Comparison of ENCODE assay signal across 8 mouse cellular contexts in the genomic region with DNA sequence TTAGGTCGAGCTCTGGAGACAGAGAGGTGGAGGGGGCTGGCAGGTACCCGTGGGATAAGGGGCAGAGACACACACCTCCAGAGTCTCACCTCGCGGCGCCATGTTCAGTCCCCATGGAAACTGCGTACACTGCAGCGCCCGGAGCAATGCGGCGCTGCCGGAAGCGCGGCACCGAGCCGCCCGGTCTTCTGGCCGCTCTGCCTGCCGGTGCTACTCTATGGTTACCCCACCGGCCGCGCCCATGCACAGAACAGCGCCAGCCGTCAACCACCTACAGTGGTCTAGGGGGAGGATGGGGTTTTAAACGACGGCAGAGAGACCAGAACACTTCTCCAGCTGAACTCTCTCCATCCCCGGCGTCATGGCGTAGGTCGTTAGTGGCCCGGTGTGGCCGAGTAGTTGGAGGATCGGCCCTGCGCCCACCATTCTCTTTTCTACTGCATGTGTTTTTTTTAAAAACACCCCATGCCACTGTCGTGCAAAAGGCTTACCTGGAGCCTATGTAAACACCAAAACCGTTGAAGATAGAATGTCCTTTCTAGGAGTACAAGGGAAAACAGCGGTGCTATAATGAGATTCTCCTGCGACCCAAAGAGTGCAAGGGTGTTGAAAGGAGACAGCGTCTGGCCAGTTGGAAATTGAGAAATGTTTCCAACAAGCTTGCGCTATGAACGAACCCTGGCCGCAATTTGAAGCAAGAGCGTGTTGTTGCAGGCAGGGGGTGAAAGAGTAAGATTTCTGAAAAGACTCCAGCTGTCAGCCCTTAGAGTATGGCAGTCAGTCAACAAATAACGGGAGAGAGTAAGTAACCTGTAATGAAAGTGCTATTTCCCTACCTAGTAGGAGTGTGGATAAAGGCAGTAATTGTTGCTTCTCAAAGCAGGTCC. TPM values are rescaled to one million over a fixed set of nuclear protein-coding genes. Genes with fewer than 3 reads are reported as not detected.
DNase-seq lines count a peak whose midpoint lies in the region; ATAC-seq and TF ChIP-seq lines count a peak whose summit lies in the region.

A gene (minus strand): TSS at position 615 of the 887 bp plus-strand sequence.

- peak within 1 kb of the TSS; percentile 90 for H3K4me3 ChIP-seq in brown adipose tissue, adult 24 weeks (ENCODE audit: insufficient read depth, low read depth, low read length)
- peak within 1 kb of the TSS; percentile 69 to 76 for H3K4me3 ChIP-seq in heart, embryonic 14.5 days (ENCODE audit: control insufficient read depth in 1 of 2, insufficient read depth in 1 of 2, low read depth in 1 of 2, low read length in 2 of 2)
- H3K4me3 ChIP-seq in liver, embryonic 14.5 days (ENCODE audit: insufficient read depth in 1 of 2, low read depth in 2 of 2, low read length in 2 of 2) = peak within 1 kb of the TSS; percentile 72 to 80
- H3K4me3 ChIP-seq in neural tube, embryonic 11.5 days (ENCODE audit: low read depth, low read length) = peak within 1 kb of the TSS; percentile 59
- H3K4me3 ChIP-seq in stomach, postnatal 0 days (ENCODE audit: low read depth, low read length) = peak within 1 kb of the TSS; percentile 55

- DNase-seq in CD4-positive, CD25-positive, alpha-beta regulatory T cell, adult 2 months (ENCODE audit: low read depth, low spot score) = peak; percentile 90
- DNase-seq in fat pad, adult 2 months (ENCODE audit: extremely low read depth, low read depth, low spot score) = peak; percentile 33
- peak; percentile 86 to 94 for DNase-seq in kidney, postnatal 25 days
- DNase-seq in liver, embryonic 14.5 days (ENCODE audit: low read depth in 3 of 3, low spot score in 3 of 3) = peak; percentile 65 to 75 (median 66)
- DNase-seq in neural tube, embryonic 11.5 days (ENCODE audit: low spot score) = peak; percentile 86
- DNase-seq in stomach, postnatal 0 days (ENCODE audit: low spot score) = peak; percentile 90

- TF ChIP-seq CTCF in liver, embryonic 14.5 days (IDR thresholded peaks at IDR 0.05; ENCODE audit: low read depth) = peak; percentile 21; the same call in 1 of the 2 replicates
- peak; percentile 35 for TF ChIP-seq CTCF in stomach, postnatal 0 days (IDR thresholded peaks at IDR 0.05; ENCODE audit: low read depth)

- ATAC-seq in heart, embryonic 14.5 days (ENCODE audit: insufficient number of reproducible peaks, insufficient read depth, low FRiP score, low read depth) = peak; percentile 95
- peak; percentile 98 for ATAC-seq in liver, embryonic 14.5 days (ENCODE audit: insufficient read depth)
- ATAC-seq in neural tube, embryonic 11.5 days (ENCODE audit: insufficient read depth, low FRiP score, low TSS enrichment) = peak; percentile 98
- ATAC-seq in stomach, postnatal 0 days (ENCODE audit: low FRiP score, low TSS enrichment) = peak; percentile 99

- H3K4me2 ChIP-seq in heart, embryonic 14.5 days (ENCODE audit: low read length) = peak within 1 kb of the TSS; percentile 82
- peak within 1 kb of the TSS; percentile 93 for H3K4me2 ChIP-seq in liver, embryonic 14.5 days (ENCODE audit: low read depth)
- H3K4me2 ChIP-seq in neural tube, embryonic 11.5 days (ENCODE audit: low read depth) = peak within 1 kb of the TSS; percentile 63
- H3K4me2 ChIP-seq in stomach, postnatal 0 days (replicated peaks; ENCODE audit: low read depth) = peak within 1 kb of the TSS; percentile 56

- H3K9me3 ChIP-seq in heart, embryonic 14.5 days (ENCODE audit: control insufficient read depth, low read length) = no peaks in the 10 kb centered on the region
- H3K9me3 ChIP-seq in liver, embryonic 14.5 days (ENCODE audit: control insufficient read depth, low read length) = no peaks in the 10 kb centered on the region
- no peaks in the 10 kb centered on the region for H3K9me3 ChIP-seq in neural tube, embryonic 11.5 days (ENCODE audit: control insufficient read depth, low read length)
- H3K9me3 ChIP-seq in stomach, postnatal 0 days (ENCODE audit: control insufficient read depth, low read length) = no peaks in the 10 kb centered on the region

- H3K4me1 ChIP-seq in brown adipose tissue, adult 24 weeks (ENCODE audit: control insufficient read depth, insufficient read depth, insufficient read length, low read length) = peaks cover 4% of the 10 kb centered on the region; the same call in 1 of the 2 replicates
- H3K4me1 ChIP-seq in heart, embryonic 14.5 days (ENCODE audit: control insufficient read depth in 2 of 2, insufficient read depth in 2 of 2, low read length in 2 of 2) = peaks cover 3 to 13% of the 10 kb centered on the region in 2 experiments
- H3K4me1 ChIP-seq in liver, embryonic 14.5 days (replicated peaks; ENCODE audit: control insufficient read depth in 2 of 2, insufficient read depth in 2 of 2, low read length in 1 of 2) = peaks cover 9 to 12% of the 10 kb centered on the region in 2 experiments
- peaks cover 5% of the 10 kb centered on the region; the same call in 1 of the 2 replicates for H3K4me1 ChIP-seq in neural tube, embryonic 11.5 days (ENCODE audit: control insufficient read depth, insufficient read depth, low read length)
- no peaks in the 10 kb centered on the region for H3K4me1 ChIP-seq in stomach, postnatal 0 days (replicated peaks; ENCODE audit: control insufficient read depth, insufficient read depth)

- 1% methylated on average over 43 of the region's 43 CpGs for WGBS in heart, embryonic 14.5 days
- 3% methylated on average over 43 of the region's 43 CpGs for WGBS in liver, embryonic 14.5 days (ENCODE audit: insufficient replicate concordance)
- WGBS in neural tube, embryonic 11.5 days = 2% methylated on average over 41 of the region's 43 CpGs
- WGBS in stomach, postnatal 0 days = under 1% methylated on average over 43 of the region's 43 CpGs

- H3K27me3 ChIP-seq in heart, embryonic 14.5 days (ENCODE audit: control insufficient read depth, insufficient read depth, low read length) = no peaks in the 10 kb centered on the region
- H3K27me3 ChIP-seq in liver, embryonic 14.5 days (ENCODE audit: control insufficient read depth, insufficient read depth, low read length) = no peaks in the 10 kb centered on the region
- H3K27me3 ChIP-seq in neural tube, embryonic 11.5 days (ENCODE audit: control insufficient read depth, insufficient read depth, low read length) = no peaks in the 10 kb centered on the region
- H3K27me3 ChIP-seq in stomach, postnatal 0 days (ENCODE audit: control insufficient read depth, insufficient read depth, low read length) = no peaks in the 10 kb centered on the region

- no peak for TF ChIP-seq EP300 in liver, embryonic 14.5 days (IDR thresholded peaks at IDR 0.05; ENCODE audit: low read depth)
- no peak for TF ChIP-seq EP300 in stomach, postnatal 0 days (optimal IDR thresholded peaks at IDR 0.05)

- H3K36me3 ChIP-seq in heart, embryonic 14.5 days (ENCODE audit: control insufficient read depth, insufficient read depth, low read length) = peaks cover 32% of the 10 kb centered on the region
- H3K36me3 ChIP-seq in liver, embryonic 14.5 days (replicated peaks; ENCODE audit: control insufficient read depth, insufficient read depth, low read depth) = no peaks in the 10 kb centered on the region
- H3K36me3 ChIP-seq in neural tube, embryonic 11.5 days (ENCODE audit: control insufficient read depth, insufficient read depth, low read length) = peaks cover 3% of the 10 kb centered on the region; the same call in 1 of the 2 replicates
- H3K36me3 ChIP-seq in stomach, postnatal 0 days (ENCODE audit: control insufficient read depth, insufficient read depth, low read length) = peaks cover under 1% of the 10 kb centered on the region; the same call in 1 of the 2 replicates

- peak within 1 kb of the TSS; percentile 80 for H3K27ac ChIP-seq in brown adipose tissue, adult 24 weeks (replicated peaks; ENCODE audit: low read depth, low read length)
- peak within 1 kb of the TSS; percentile 51 to 83 for H3K27ac ChIP-seq in heart, embryonic 14.5 days (replicated peaks in 1 of 2; ENCODE audit: control insufficient read depth in 1 of 2, insufficient read depth in 1 of 2, low read depth in 2 of 2, low read length in 2 of 2)
- H3K27ac ChIP-seq in liver, embryonic 14.5 days = peak within 1 kb of the TSS; percentile 61
- peak within 1 kb of the TSS; percentile 78 for H3K27ac ChIP-seq in neural tube, embryonic 11.5 days (ENCODE audit: low read depth, low read length)
- peak within 1 kb of the TSS; percentile 46; the same call in 1 of the 2 replicates for H3K27ac ChIP-seq in stomach, postnatal 0 days (replicated peaks)

- peak within 1 kb of the TSS; percentile 76 for H3K9ac ChIP-seq in heart, embryonic 14.5 days (ENCODE audit: low read length)
- peak within 1 kb of the TSS; percentile 74 for H3K9ac ChIP-seq in liver, embryonic 14.5 days (replicated peaks)
- H3K9ac ChIP-seq in neural tube, embryonic 11.5 days (ENCODE audit: low read length) = peak within 1 kb of the TSS; percentile 58
- H3K9ac ChIP-seq in stomach, postnatal 0 days (ENCODE audit: low read length) = peak within 1 kb of the TSS; percentile 59

RNA-seq across cellular contexts. Expression of the gene that starts here (rescaled TPM):
- 11.0 and 15.9 TPM in 2 replicates for polyA plus RNA-seq in brown adipose tissue, adult 24 weeks (2012; ENCODE audit: insufficient read depth, insufficient read length, missing spikeins)
- polyA plus RNA-seq in heart, embryonic 14.5 days (2014; fragmentation: Nextera tagmentation; extraction: Ambion mirVana) = 19.3 and 26.0 TPM in 2 replicates
- 9.7 and 15.6 TPM in 2 replicates for polyA plus RNA-seq in liver, embryonic 14.5 days (2012; rRNA removed)
- 13.2 and 16.9 TPM in 2 replicates for polyA plus RNA-seq in liver, embryonic 14.5 days (2014; fragmentation: Nextera tagmentation; extraction: Ambion mirVana)
- polyA plus RNA-seq in neural tube, embryonic 11.5 days (2014; fragmentation: Nextera tagmentation; extraction: Ambion mirVana) = 57.7 and 59.4 TPM in 2 replicates
- polyA plus RNA-seq in stomach, postnatal 0 days (2015; fragmentation: Nextera tagmentation; extraction: Ambion mirVana) = 23.3 and 23.9 TPM in 2 replicates

Comparison
In these comparisons a context has a peak if more than half of its experiments do, and no peak if none do; other contexts are left out.
1. Peak in every context shown above with its lines: DNase-seq, ATAC-seq, H3K4me3 ChIP-seq and H3K27ac ChIP-seq.
2. DNase-seq: peak in every context shown above with its lines; median percentile 90 in CD4-positive, CD25-positive, alpha-beta regulatory T cell, adult 2 months; 90 in kidney, postnatal 25 days; 90 in stomach, postnatal 0 days; 86 in neural tube, embryonic 11.5 days; 66 in liver, embryonic 14.5 days; 33 in fat pad, adult 2 months.